Comparison of ENCODE assay signal across 15 mouse cellular contexts in the genomic region with DNA sequence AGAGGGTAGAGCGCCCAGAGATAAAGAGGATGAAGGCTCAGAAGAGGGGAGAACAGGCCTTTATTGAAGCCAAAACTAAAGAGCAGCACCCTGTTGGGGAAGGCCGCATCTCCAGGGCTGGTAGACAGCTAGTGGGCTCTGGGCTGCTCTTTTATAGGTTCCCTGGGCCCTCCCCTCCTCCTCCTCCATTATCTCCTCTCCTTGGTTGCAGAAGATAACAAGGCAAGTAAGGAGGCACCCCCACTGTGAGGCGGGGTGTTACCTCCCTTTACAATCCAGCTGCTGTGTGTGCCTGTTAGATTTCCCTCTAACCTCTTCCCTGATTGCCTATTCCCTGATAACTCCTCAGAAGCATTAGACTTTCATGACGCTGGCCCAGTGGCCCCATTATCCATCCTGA. TPM values are rescaled to one million over a fixed set of nuclear protein-coding genes. Genes with fewer than 3 reads are reported as not detected.
DNase-seq lines count a peak whose midpoint lies in the region; ATAC-seq and TF ChIP-seq lines count a peak whose summit lies in the region.
"Had no signal": no experiment of that assay in that cellular context is flagged by ENCODE, and none has a peak within 500 bp of the region (broad histone marks: within the 10 kb centered on the region; RNA-seq: fewer than 3 reads in every experiment).

No protein-coding gene starts in this region.

- no peaks in the 10 kb centered on the region; the same call in 1 of the 2 replicates for H3K9me3 ChIP-seq in kidney, embryonic 15.5 days (replicated peaks)
- no peaks in the 10 kb centered on the region for H3K9me3 ChIP-seq in liver, embryonic 13.5 days (replicated peaks)
- no peaks in the 10 kb centered on the region for H3K9me3 ChIP-seq in stomach, embryonic 16.5 days (replicated peaks; ENCODE audit: control insufficient read depth, low read length)

- peaks cover 22% of the 10 kb centered on the region for H3K4me1 ChIP-seq in kidney, embryonic 15.5 days
- no peaks in the 10 kb centered on the region for H3K4me1 ChIP-seq in kidney, adult 2 months (ENCODE audit: control insufficient read depth, insufficient read depth, low read length)
- H3K4me1 ChIP-seq in liver, embryonic 13.5 days (replicated peaks), result peaks cover 60% of the 10 kb centered on the region
- H3K4me1 ChIP-seq in stomach, embryonic 16.5 days (ENCODE audit: control insufficient read depth, insufficient read depth, low read length), result peaks cover 3% of the 10 kb centered on the region; the same call in 1 of the 2 replicates

- TF ChIP-seq CTCF in kidney, adult 2 months (conservative IDR thresholded peaks at IDR 0.05; ENCODE audit: insufficient read depth, insufficient read length, low read depth, low read length), result no peak

- no peak overlapping the region for H3K4me2 ChIP-seq in kidney, embryonic 15.5 days
- peak overlapping the region; percentile 59 for H3K4me2 ChIP-seq in liver, embryonic 13.5 days
- no peak overlapping the region for H3K4me2 ChIP-seq in stomach, embryonic 16.5 days (ENCODE audit: low read depth, low read length)
- H3K4me2 ChIP-seq: heart, embryonic 13.5 days had no signal

- no peak for TF ChIP-seq POLR2A in kidney, adult 2 months (IDR thresholded peaks at IDR 0.05; ENCODE audit: low read depth, low read length)

- H3K36me3 ChIP-seq in kidney, embryonic 15.5 days, result no peaks in the 10 kb centered on the region
- no peaks in the 10 kb centered on the region for H3K36me3 ChIP-seq in kidney, adult 2 months (ENCODE audit: control insufficient read depth, insufficient read depth, low read length)
- H3K36me3 ChIP-seq in liver, embryonic 13.5 days, result no peaks in the 10 kb centered on the region
- H3K36me3 ChIP-seq in stomach, embryonic 16.5 days (ENCODE audit: control insufficient read depth, insufficient read depth, low read length), result no peaks in the 10 kb centered on the region
- H3K36me3 ChIP-seq: heart, embryonic 13.5 days had no signal

- H3K27me3 ChIP-seq in kidney, embryonic 15.5 days, result no peaks in the 10 kb centered on the region
- H3K27me3 ChIP-seq in kidney, adult 2 months (replicated peaks; ENCODE audit: control insufficient read depth, insufficient read depth, low read length), result no peaks in the 10 kb centered on the region
- peaks cover 32% of the 10 kb centered on the region for H3K27me3 ChIP-seq in liver, embryonic 13.5 days
- H3K27me3 ChIP-seq in stomach, embryonic 16.5 days (ENCODE audit: control insufficient read depth, insufficient read depth, low read length), result no peaks in the 10 kb centered on the region
- H3K27me3 ChIP-seq: heart, embryonic 13.5 days had no signal

- no peak overlapping the region for H3K9ac ChIP-seq in kidney, embryonic 15.5 days
- peak overlapping the region; percentile 44; the same call in 1 of the 2 replicates for H3K9ac ChIP-seq in liver, embryonic 13.5 days
- no peak overlapping the region for H3K9ac ChIP-seq in stomach, embryonic 16.5 days (ENCODE audit: low read length)
- H3K9ac ChIP-seq: heart, embryonic 13.5 days had no signal

- no peak overlapping the region for H3K4me3 ChIP-seq in kidney, embryonic 15.5 days (replicated peaks)
- no peak overlapping the region for H3K4me3 ChIP-seq in kidney, adult 2 months (ENCODE audit: insufficient read depth, low read depth, low read length)
- no peak overlapping the region for H3K4me3 ChIP-seq in liver, embryonic 13.5 days (replicated peaks)
- no peak overlapping the region for H3K4me3 ChIP-seq in stomach, embryonic 16.5 days (replicated peaks; ENCODE audit: low read length)
- H3K4me3 ChIP-seq: heart, embryonic 13.5 days had no signal

- DNase-seq in kidney, adult 2 months, result no peak
- DNase-seq in c-Kit-positive CD71-positive TER-119-negative erythroid progenitor cells, embryonic 14.5 days (ENCODE audit: low read depth), result peak; percentile 75
- DNase-seq in liver, embryonic 13.5 days, result peak; percentile 84
- DNase-seq in layer of hippocampus, adult 18-20 months (ENCODE audit: low spot score in 2 of 2), result no peak
- no peak for DNase-seq in natural killer cell, adult 2 months (ENCODE audit: low spot score in 2 of 2)
- DNase-seq: adrenal gland, adult 8-10 months; cerebellum, postnatal 14 days; kidney, adult 8-10 months; layer of hippocampus, postnatal 36 days; lung, adult 18-20 months; thymus, adult 2 months had no signal

- 51% methylated on average over 4 of the region's 4 CpGs for WGBS in kidney, embryonic 15.5 days
- WGBS in kidney, adult 2 months, result 86% methylated on average over 4 of the region's 4 CpGs
- WGBS in liver, embryonic 13.5 days (ENCODE audit: insufficient replicate concordance), result 20% methylated on average over 4 of the region's 4 CpGs
- 43% methylated on average over 4 of the region's 4 CpGs for WGBS in stomach, embryonic 16.5 days

- peak; percentile 36; the same call in 1 of the 2 replicates for ATAC-seq in kidney, embryonic 15.5 days (replicated peaks; ENCODE audit: low FRiP score)
- ATAC-seq in liver, embryonic 13.5 days (ENCODE audit: low read depth), result peak; percentile 98
- peak; percentile 50 for ATAC-seq in stomach, embryonic 16.5 days (ENCODE audit: insufficient read depth, low FRiP score)

- H3K27ac ChIP-seq in kidney, embryonic 15.5 days, result no peak overlapping the region
- no peak overlapping the region for H3K27ac ChIP-seq in kidney, adult 2 months (ENCODE audit: insufficient read depth, low read depth, low read length)
- peak overlapping the region; percentile 78 for H3K27ac ChIP-seq in liver, embryonic 13.5 days
- H3K27ac ChIP-seq in stomach, embryonic 16.5 days (ENCODE audit: low read length), result no peak overlapping the region
- H3K27ac ChIP-seq: heart, embryonic 13.5 days had no signal

RNA-seq across cellular contexts. Expression of gene Olfm1, which starts 51.2 kb away (rescaled TPM):
- 15.0 and 16.9 TPM in 2 replicates for polyA plus RNA-seq in kidney, embryonic 15.5 days (2015; fragmentation: Nextera tagmentation; extraction: Ambion mirVana)
- polyA plus RNA-seq in kidney, adult 2 months (2012; rRNA removed), result 32.5 and 33.5 TPM in 2 replicates
- 1.4 and 1.6 TPM in 2 replicates for polyA plus RNA-seq in liver, embryonic 13.5 days (2015; fragmentation: Nextera tagmentation; extraction: Ambion mirVana)
- polyA plus RNA-seq in stomach, embryonic 16.5 days (2015; fragmentation: Nextera tagmentation; extraction: Ambion mirVana), result 14.8 and 16.2 TPM in 2 replicates
- 1,000 to 10,000 TPM; 1,731 to 1,771 TPM for total RNA-seq in layer of hippocampus, adult 18-20 months (2021)

RNA-seq across cellular contexts. Expression of gene Fcnb, which starts 56.9 kb away (rescaled TPM):
- polyA plus RNA-seq in kidney, embryonic 15.5 days (2015; fragmentation: Nextera tagmentation; extraction: Ambion mirVana), result 0.60 and 1.2 TPM in 2 replicates
- not detected in 2 replicates for polyA plus RNA-seq in kidney, adult 2 months (2012; rRNA removed)
- 10.6 and 13.1 TPM in 2 replicates for polyA plus RNA-seq in liver, embryonic 13.5 days (2015; fragmentation: Nextera tagmentation; extraction: Ambion mirVana)
- 1.8 and 2.5 TPM in 2 replicates for polyA plus RNA-seq in stomach, embryonic 16.5 days (2015; fragmentation: Nextera tagmentation; extraction: Ambion mirVana)
- total RNA-seq in layer of hippocampus, adult 18-20 months (2021), result not detected
- total RNA-seq: adrenal gland, adult 8-10 months; ES-E14; layer of hippocampus, postnatal 36 days had no signal

Comparison
In these comparisons a context has a peak if more than half of its experiments do, and no peak if none do; other contexts are left out.
1. ATAC-seq: peak in every context shown above with its lines; median percentile 98 in liver, embryonic 13.5 days; 50 in stomach, embryonic 16.5 days; 36 in kidney, embryonic 15.5 days.
2. DNase-seq: peak in c-Kit-positive CD71-positive TER-119-negative erythroid progenitor cells, embryonic 14.5 days (single experiment) and liver, embryonic 13.5 days (single experiment); none in kidney, adult 2 months (single experiment), layer of hippocampus, adult 18-20 months (0 of 2) and natural killer cell, adult 2 months (0 of 2).